Mouse (Mus musculus) kidney, embryonic 15.5 days (tissue): Measurements from ENCODE around the gene Gm10100. TPM values are rescaled to one million over a fixed set of nuclear protein-coding genes. Genes with fewer than 3 reads are reported as not detected.
"Not testable (repeated sequence)": the region's sequence is repeated elsewhere in the genome, so short reads cannot be mapped to it uniquely, and the experiment has no call there.

Experiments
- ATAC-seq: fragments of 200-750 bp; cut with Nextera tagmentation; replicated peaks from 2 replicates; pipeline ENCODE4 v1.8.0; 2017; ENCODE audit warnings: moderate TSS enrichment; ENCODE audit not compliant: low FRiP score
- H3K27ac ChIP-seq: fragments of 300-500 bp; sonication (generic); 2 replicates; pipeline ENCODE4 v1.5.1; 2015; ENCODE audit warnings: mild to moderate bottlenecking, inconsistent platforms
- H3K27me3 ChIP-seq: fragments of 300-500 bp; sonication (generic); 2 replicates; pipeline ENCODE4 v1.6.1; 2015; ENCODE audit warnings: inconsistent platforms
- H3K36me3 ChIP-seq: fragments of 300-500 bp; sonication (generic); 2 replicates; pipeline ENCODE4 v1.6.1; 2015; ENCODE audit warnings: inconsistent platforms
- H3K4me1 ChIP-seq: fragments of 300-500 bp; sonication (generic); 2 replicates; pipeline ENCODE4 v1.6.1; 2015; ENCODE audit warnings: inconsistent platforms
- H3K4me2 ChIP-seq: fragments of 300-500 bp; sonication (generic); 2 replicates; pipeline ENCODE4 v1.6.1; 2015; ENCODE audit warnings: moderate library complexity, mild to moderate bottlenecking, inconsistent platforms
- H3K4me3 ChIP-seq: fragments of 300-500 bp; sonication (generic); replicated peaks from 2 replicates; pipeline ENCODE4 v1.5.1; 2015; ENCODE audit warnings: mild to moderate bottlenecking, inconsistent platforms
- H3K9ac ChIP-seq: fragments of 300-500 bp; sonication (generic); 2 replicates; pipeline ENCODE4 v1.6.1; 2015; ENCODE audit warnings: mild to moderate bottlenecking, inconsistent platforms
- H3K9me3 ChIP-seq: fragments of 300-500 bp; sonication (generic); replicated peaks from 2 replicates; pipeline ENCODE4 v1.6.1; 2016; ENCODE audit warnings: inconsistent platforms
- WGBS: fragments of 180-500 bp; shearing (Covaris S2); methylation state at CpG from one replicate; pipeline ENCODE4 v1.1.7; 2015; ENCODE audit warnings: mixed read lengths; 5-methylcytosine and 5-hydroxymethylcytosine counted together
- polyA plus RNA-seq: library from polyadenylated mRNA; unstranded; fragments of >200 nt; fragmentation: Nextera tagmentation; extraction: Ambion mirVana; gene quantifications from 2 replicates; pipeline ENCODE4 v1.2.1, GENCODE M21; 2015

Gene Gm10100
- polyA plus RNA-seq, 1 experiment from 2014 or later: not detected

- Histone ChIP-seq H3K4me3 (no peak within 1 kb of the TSS), H3K27ac (no peak within 1 kb of the TSS), H3K9ac (no peak within 1 kb of the TSS), H3K36me3 (no peaks in the 10 kb centered on the region), H3K27me3 (no peaks in the 10 kb centered on the region), H3K9me3 (no peaks in the 10 kb centered on the region), H3K4me2 (no peak within 1 kb of the TSS), H3K4me1 (no peaks in the 10 kb centered on the region)
- WGBS: 80% methylated on average over 1 of the region's 1 CpGs
- no peak for ATAC-seq
Observed at GRCm38 (mm10) chr10:77715507-77715906, 10.8 kb upstream of the Gm10100 start, which contains the start of gene Gm10142. TSS of gene Gm10142 (plus strand) at chr10:77715807.

GRCm38 (mm10) chr10:77720299-77720698 lies 6.0 kb upstream of the Gm10100 start, which contains the start of gene Krtap12-1:
TSS of gene Krtap12-1 (plus strand) at chr10:77720599.
- not testable (repeated sequence) for H3K27me3 ChIP-seq, H3K36me3 ChIP-seq, H3K27ac ChIP-seq, H3K9ac ChIP-seq, H3K4me1 ChIP-seq, ATAC-seq, H3K9me3 ChIP-seq, H3K4me2 ChIP-seq, H3K4me3 ChIP-seq
- WGBS: 78% methylated on average over 1 of the region's 1 CpGs

GRCm38 (mm10) chr10:77724855-77725254 lies 1.4 kb upstream of the Gm10100 start:
- H3K27ac ChIP-seq: no peak overlapping the region
- no peaks in the 10 kb centered on the region for H3K27me3 ChIP-seq
- no peaks in the 10 kb centered on the region for H3K4me1 ChIP-seq
- no peak for ATAC-seq
- no peak overlapping the region for H3K4me3 ChIP-seq
- no peak overlapping the region for H3K4me2 ChIP-seq
- 81% methylated on average over 8 of the region's 8 CpGs for WGBS
- no peaks in the 10 kb centered on the region for H3K36me3 ChIP-seq
- H3K9ac ChIP-seq: no peak overlapping the region
- H3K9me3 ChIP-seq: no peaks in the 10 kb centered on the region

GRCm38 (mm10) chr10:77728280-77728679 lies 2.0 kb downstream of the Gm10100 start:
- Histone ChIP-seq H3K4me3 (no peak overlapping the region), H3K9ac (no peak overlapping the region), H3K27me3 (no peaks in the 10 kb centered on the region), H3K4me1 (no peaks in the 10 kb centered on the region), H3K36me3 (no peaks in the 10 kb centered on the region), H3K27ac (no peak overlapping the region), H3K4me2 (no peak overlapping the region), H3K9me3 (no peaks in the 10 kb centered on the region)
- 65% methylated on average over 4 of the region's 4 CpGs for WGBS
- ATAC-seq: no peak

GRCm38 (mm10) chr10:77729241-77729640 lies 3.0 kb downstream of the Gm10100 start:
- no peaks in the 10 kb centered on the region for H3K27me3 ChIP-seq
- 47% methylated on average over 4 of the region's 4 CpGs for WGBS

GRCm38 (mm10) chr10:77735928-77736327 lies 9.6 kb downstream of the Gm10100 start:
- no peaks in the 10 kb centered on the region; the same call in 1 of the 2 replicates for H3K9me3 ChIP-seq
- no peak for ATAC-seq
- H3K27me3 ChIP-seq: no peaks in the 10 kb centered on the region
- H3K4me1 ChIP-seq: no peaks in the 10 kb centered on the region
- H3K9ac ChIP-seq: no peak overlapping the region
- no peak overlapping the region for H3K4me2 ChIP-seq
- no peak overlapping the region for H3K4me3 ChIP-seq
- no peaks in the 10 kb centered on the region for H3K36me3 ChIP-seq
- 97% methylated on average over 1 of the region's 1 CpGs for WGBS
- no peak overlapping the region for H3K27ac ChIP-seq

More at GRCm38 (mm10) chr10:77729241-77729640, 3.0 kb downstream of the Gm10100 start:
- H3K4me1 ChIP-seq: no peaks in the 10 kb centered on the region
- H3K9ac ChIP-seq: no peak overlapping the region
- no peak for ATAC-seq
- no peaks in the 10 kb centered on the region for H3K9me3 ChIP-seq
- H3K4me3 ChIP-seq: no peak overlapping the region
- H3K27ac ChIP-seq: no peak overlapping the region
- no peak overlapping the region for H3K4me2 ChIP-seq
- H3K36me3 ChIP-seq: no peaks in the 10 kb centered on the region

- Histone ChIP-seq H3K4me2 (no peak overlapping the region), H3K27ac (no peak overlapping the region), H3K4me3 (no peak overlapping the region), H3K9ac (no peak overlapping the region), H3K4me1 (no peaks in the 10 kb centered on the region), H3K36me3 (no peaks in the 10 kb centered on the region), H3K9me3 (no peaks in the 10 kb centered on the region; the same call in 1 of the 2 replicates), H3K27me3 (no peaks in the 10 kb centered on the region)
- ATAC-seq: no peak
- 81% methylated on average over 4 of the region's 4 CpGs for WGBS
Observed at GRCm38 (mm10) chr10:77738929-77739328, 12.6 kb downstream of the Gm10100 start.

GRCm38 (mm10) chr10:77741924-77742688 lies 15.8 kb downstream of the Gm10100 start, which contains the start of gene Gm18596:
TSS of gene Gm18596 (minus strand) at chr10:77742638.
- ATAC-seq, H3K36me3 ChIP-seq, H3K4me3 ChIP-seq, H3K9ac ChIP-seq, H3K27me3 ChIP-seq, H3K27ac ChIP-seq, H3K4me1 ChIP-seq, H3K9me3 ChIP-seq, H3K4me2 ChIP-seq: not testable (repeated sequence)
- 64% methylated on average over 5 of the region's 5 CpGs for WGBS

- H3K4me3 ChIP-seq, H3K36me3 ChIP-seq, H3K27me3 ChIP-seq, H3K9me3 ChIP-seq, H3K27ac ChIP-seq, H3K4me2 ChIP-seq, ATAC-seq, H3K9ac ChIP-seq, H3K4me1 ChIP-seq: not testable (repeated sequence)
- WGBS: 88% methylated on average over 1 of the region's 1 CpGs
Observed at GRCm38 (mm10) chr10:77750686-77751085, 24.4 kb downstream of the Gm10100 start.

- not testable (repeated sequence) for H3K9ac ChIP-seq, H3K4me3 ChIP-seq, H3K4me2 ChIP-seq, H3K4me1 ChIP-seq, H3K36me3 ChIP-seq, H3K9me3 ChIP-seq, ATAC-seq, H3K27me3 ChIP-seq, H3K27ac ChIP-seq
- 70% methylated on average over 1 of the region's 1 CpGs for WGBS
Observed at GRCm38 (mm10) chr10:77751254-77751653, 25.0 kb downstream of the Gm10100 start, which contains the start of gene Gm9736. TSS of gene Gm9736 (minus strand) at chr10:77751354.

- H3K9me3 ChIP-seq: not testable (repeated sequence)
Observed at GRCm38 (mm10) chr10:77752312-77752711, 26.0 kb downstream of the Gm10100 start.

GRCm38 (mm10) chr10:77753448-77753847 lies 27.2 kb downstream of the Gm10100 start:
- H3K9ac ChIP-seq: no peak overlapping the region
- no peak overlapping the region for H3K4me2 ChIP-seq
- ATAC-seq: no peak

More at GRCm38 (mm10) chr10:77752312-77752711, 26.0 kb downstream of the Gm10100 start:
- not testable (repeated sequence) for H3K4me1 ChIP-seq, H3K36me3 ChIP-seq, H3K27ac ChIP-seq, H3K27me3 ChIP-seq, H3K9ac ChIP-seq, ATAC-seq, H3K4me2 ChIP-seq, H3K4me3 ChIP-seq
- 63% methylated on average over 3 of the region's 3 CpGs for WGBS

More at GRCm38 (mm10) chr10:77753448-77753847, 27.2 kb downstream of the Gm10100 start:
- no peaks in the 10 kb centered on the region for H3K4me1 ChIP-seq
- H3K27ac ChIP-seq: no peak overlapping the region
- no peaks in the 10 kb centered on the region for H3K36me3 ChIP-seq
- no peaks in the 10 kb centered on the region for H3K9me3 ChIP-seq
- H3K4me3 ChIP-seq: no peak overlapping the region
- H3K27me3 ChIP-seq: no peaks in the 10 kb centered on the region
